Mouse (Mus musculus) myocyte (in vitro differentiated cells): ENCODE measurements at regions not wholly inside any gene's neighbourhood (a gene's known extent, or its start where the extent isn't known, plus 50 kb on each side); places are given as distances from the start of the nearest gene placed in this dataset.

Source experiments
- CEBPB ChIP-seq: IDR thresholded peaks from 2 replicates; pipeline ENCODE4 v1.6.1; 2011; ENCODE audit warnings: mild to moderate bottlenecking, moderate library complexity; ENCODE audit not compliant: poor library complexity, insufficient read depth, severe bottlenecking
- E2F4 ChIP-seq: IDR thresholded peaks from one replicate; pipeline ENCODE4 v1.6.1; 2011; ENCODE audit warnings: mild to moderate bottlenecking, control low read depth, moderate library complexity; ENCODE audit not compliant: insufficient read depth
- MAX ChIP-seq: IDR thresholded peaks from one replicate; pipeline ENCODE4 v1.6.1; 2011; ENCODE audit warnings: low read depth, mild to moderate bottlenecking, control low read depth
- POLR2A ChIP-seq: IDR thresholded peaks from one replicate; pipeline ENCODE4 v1.6.1; 2011; ENCODE audit warnings: low read depth, mild to moderate bottlenecking, control low read depth, moderate library complexity; ENCODE audit not compliant: insufficient read length
- POLR2AphosphoS2 ChIP-seq: IDR thresholded peaks from one replicate; pipeline ENCODE4 v1.6.1; 2011; ENCODE audit warnings: low read depth, control low read depth; ENCODE audit not compliant: insufficient read length
- TCF12 ChIP-seq: IDR thresholded peaks from one replicate; pipeline ENCODE4 v1.6.1; 2011; ENCODE audit warnings: mild to moderate bottlenecking, control low read depth; ENCODE audit not compliant: poor library complexity, insufficient read depth, severe bottlenecking
- TCF3 ChIP-seq: IDR thresholded peaks from one replicate; pipeline ENCODE4 v1.6.1; 2011; ENCODE audit warnings: low read depth, control low read depth; ENCODE audit not compliant: insufficient read length
- USF1 ChIP-seq: IDR thresholded peaks from one replicate; pipeline ENCODE4 v1.6.1; 2011; ENCODE audit warnings: low read depth, mild to moderate bottlenecking, control low read depth, moderate library complexity

- TF ChIP-seq POLR2A (no peak), TCF3 (no peak), E2F4 (no peak), TCF12 (no peak), MAX (no peak), CEBPB (no peak), USF1 (no peak), POLR2AphosphoS2 (no peak)
Measured at GRCm38 (mm10) chr5:132728689-132729189, 185.6 kb upstream of the Auts2 start.
